8 mouse cellular contexts compared by ENCODE assay signal in the genomic region with DNA sequence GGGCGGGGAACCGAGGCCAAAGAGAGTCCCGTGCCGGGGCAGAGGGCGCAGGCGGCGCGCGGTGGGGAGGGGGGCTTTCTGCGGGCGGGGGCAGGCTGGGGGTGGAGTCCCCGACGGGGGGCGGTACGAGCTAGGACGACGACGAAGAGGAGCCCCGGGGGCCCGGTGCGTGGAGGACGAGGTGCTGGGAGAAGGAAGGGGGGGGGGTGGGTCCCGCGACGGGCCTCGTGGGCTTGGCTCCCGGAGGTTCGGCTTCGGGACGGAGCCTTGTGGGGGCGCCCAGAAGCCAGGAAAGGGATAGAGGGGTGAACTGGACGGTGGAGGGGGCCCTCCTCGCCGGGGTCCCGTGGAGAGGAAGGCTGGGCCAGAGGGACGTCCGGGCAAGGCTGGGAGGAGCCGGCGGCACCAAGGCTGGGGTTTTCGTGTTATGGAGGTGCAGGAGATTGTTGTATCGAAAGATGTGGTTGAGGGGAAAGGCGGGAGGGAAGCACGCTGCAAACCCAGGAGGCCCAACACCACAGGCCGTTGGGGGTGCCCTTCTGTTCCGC. TPM values are rescaled to one million over a fixed set of nuclear protein-coding genes. Genes with fewer than 3 reads are reported as not detected.
DNase-seq lines count a peak whose midpoint lies in the region; ATAC-seq and TF ChIP-seq lines count a peak whose summit lies in the region.

No protein-coding gene starts in this region.

- peak overlapping the region; percentile 37 for H3K4me3 ChIP-seq in bone marrow macrophage, adult 2 months (ENCODE audit: insufficient read depth, low read length)
- peak overlapping the region; percentile 55 for H3K4me3 ChIP-seq in forebrain, postnatal 0 days (ENCODE audit: low read depth, low read length)
- peak overlapping the region; percentile 54 for H3K4me3 ChIP-seq in kidney, adult 2 months (ENCODE audit: insufficient read depth, low read depth, low read length)
- peak overlapping the region; percentile 62 for H3K4me3 ChIP-seq in lung, embryonic 16.5 days (ENCODE audit: low read length)

- DNase-seq in left cerebral cortex, postnatal 4 days, result peak; percentile 27
- no peak for DNase-seq in left cerebral cortex, adult 18-20 months (ENCODE audit: low spot score in 2 of 2)
- DNase-seq in forebrain, postnatal 0 days, result no peak
- DNase-seq in kidney, adult 2 months, result peak; percentile 4
- DNase-seq in spleen, postnatal 4 days (ENCODE audit: low spot score in 2 of 2), result peak; percentile 22 to 69

- no peaks in the 10 kb centered on the region for H3K9me3 ChIP-seq in forebrain, postnatal 0 days (ENCODE audit: low read length)
- no peaks in the 10 kb centered on the region for H3K9me3 ChIP-seq in lung, embryonic 16.5 days (ENCODE audit: control insufficient read depth, low read length)

- 32% methylated on average over 31 of the region's 45 CpGs for WGBS in forebrain, postnatal 0 days
- WGBS in kidney, adult 2 months, result under 1% methylated on average over 26 of the region's 45 CpGs
- 16% methylated on average over 29 of the region's 45 CpGs for WGBS in lung, embryonic 16.5 days

- H3K27me3 ChIP-seq in forebrain, postnatal 0 days (ENCODE audit: insufficient read depth, low read length), result no peaks in the 10 kb centered on the region
- no peaks in the 10 kb centered on the region for H3K27me3 ChIP-seq in kidney, adult 2 months (replicated peaks; ENCODE audit: control insufficient read depth, insufficient read depth, low read length)
- H3K27me3 ChIP-seq in lung, embryonic 16.5 days (ENCODE audit: control insufficient read depth, insufficient read depth, low read depth, low read length), result no peaks in the 10 kb centered on the region

- H3K36me3 ChIP-seq in forebrain, postnatal 0 days (ENCODE audit: insufficient read depth), result no peaks in the 10 kb centered on the region
- no peaks in the 10 kb centered on the region for H3K36me3 ChIP-seq in kidney, adult 2 months (ENCODE audit: control insufficient read depth, insufficient read depth, low read length)
- H3K36me3 ChIP-seq in lung, embryonic 16.5 days (ENCODE audit: control insufficient read depth, insufficient read depth, low read length), result no peaks in the 10 kb centered on the region; the same call in 1 of the 2 replicates

- ATAC-seq in forebrain, postnatal 0 days, result no peak
- no peak for ATAC-seq in lung, embryonic 16.5 days (ENCODE audit: low read depth)
- ATAC-seq in activated CD4-positive, CD25-positive, alpha-beta regulatory T cell, adult 4 months, result no peak

- peak overlapping the region; percentile 68 for H3K4me2 ChIP-seq in forebrain, postnatal 0 days (ENCODE audit: low read depth)
- H3K4me2 ChIP-seq in lung, embryonic 16.5 days (ENCODE audit: low read depth, low read length), result peak overlapping the region; percentile 81

- no peak for TF ChIP-seq CTCF in bone marrow macrophage, adult 2 months (IDR thresholded peaks at IDR 0.05; ENCODE audit: low read depth, low read length)
- no peak for TF ChIP-seq CTCF in forebrain, postnatal 0 days (IDR thresholded peaks at IDR 0.05; ENCODE audit: low read depth)
- no peak for TF ChIP-seq CTCF in kidney, adult 2 months (conservative IDR thresholded peaks at IDR 0.05; ENCODE audit: insufficient read depth, insufficient read length, low read depth, low read length)

- no peak overlapping the region for H3K27ac ChIP-seq in bone marrow macrophage, adult 2 months (ENCODE audit: insufficient read depth, low read depth, low read length)
- H3K27ac ChIP-seq in forebrain, postnatal 0 days (ENCODE audit: low read depth, low read length), result peak overlapping the region; percentile 78
- H3K27ac ChIP-seq in kidney, adult 2 months (ENCODE audit: insufficient read depth, low read depth, low read length), result no peak overlapping the region
- no peak overlapping the region for H3K27ac ChIP-seq in lung, embryonic 16.5 days (ENCODE audit: low read length)

- no peaks in the 10 kb centered on the region for H3K4me1 ChIP-seq in bone marrow macrophage, adult 2 months (ENCODE audit: control insufficient read depth, insufficient read depth, low read length)
- H3K4me1 ChIP-seq in forebrain, postnatal 0 days (ENCODE audit: insufficient read depth), result no peaks in the 10 kb centered on the region
- no peaks in the 10 kb centered on the region; the same call in 1 of the 2 replicates for H3K4me1 ChIP-seq in kidney, adult 2 months (ENCODE audit: control insufficient read depth, insufficient read depth, low read length)
- no peaks in the 10 kb centered on the region for H3K4me1 ChIP-seq in lung, embryonic 16.5 days (replicated peaks; ENCODE audit: control insufficient read depth, insufficient read depth, low read length)

- TF ChIP-seq POLR2A in bone marrow macrophage, adult 2 months (IDR thresholded peaks at IDR 0.05; ENCODE audit: borderline replicate concordance, low read depth, low read length), result no peak
- TF ChIP-seq POLR2A in kidney, adult 2 months (IDR thresholded peaks at IDR 0.05; ENCODE audit: low read depth, low read length), result no peak

- intact Hi-C loops in left cerebral cortex, postnatal 4 days (cut with DNase I), result no loop called here

- peak overlapping the region; percentile 57 for H3K9ac ChIP-seq in forebrain, postnatal 0 days
- H3K9ac ChIP-seq in lung, embryonic 16.5 days (ENCODE audit: low read length), result peak overlapping the region; percentile 71

RNA-seq across cellular contexts. Expression of gene Bcorl1, which starts 4.3 kb away (rescaled TPM):
- total RNA-seq in left cerebral cortex, postnatal 4 days (2021), result 10 to 100 TPM; 27.9 to 33.5 TPM
- 10 to 100 TPM; 18.4 to 22.1 TPM for total RNA-seq in left cerebral cortex, adult 18-20 months (2021)
- polyA plus RNA-seq in bone marrow macrophage, adult 2 months (2012; ENCODE audit: insufficient read depth, insufficient read length, missing spikeins), result 9.6 TPM in 2 replicates
- total RNA-seq in forebrain, postnatal 0 days (2014; rRNA removed), result 8.5 and 13.8 TPM in 2 replicates
- 3.8 and 4.6 TPM in 2 replicates for polyA plus RNA-seq in forebrain, postnatal 0 days (2015; fragmentation: Nextera tagmentation; extraction: Ambion mirVana)
- 3.5 and 3.8 TPM in 2 replicates for polyA plus RNA-seq in kidney, adult 2 months (2012; rRNA removed)
- polyA plus RNA-seq in lung, embryonic 16.5 days (2015; fragmentation: Nextera tagmentation; extraction: Ambion mirVana), result 4.5 and 5.2 TPM in 2 replicates
- 1 to 10 TPM; 1.7 to 2.1 TPM for polyA plus RNA-seq in activated CD4-positive, CD25-positive, alpha-beta regulatory T cell, adult 4 months (2017; shearing (Covaris generic))

Comparison
In these comparisons a context has a peak if more than half of its experiments do, and no peak if none do; other contexts are left out.
1. DNase-seq: peak in left cerebral cortex, postnatal 4 days (single experiment), kidney, adult 2 months (single experiment) and spleen, postnatal 4 days (2 of 2); none in left cerebral cortex, adult 18-20 months (0 of 2) and forebrain, postnatal 0 days (single experiment).
2. Peak in every context shown above with its lines, with median percentiles within 50 percentile points of each other: H3K4me3 ChIP-seq.